In the genomic region with DNA sequence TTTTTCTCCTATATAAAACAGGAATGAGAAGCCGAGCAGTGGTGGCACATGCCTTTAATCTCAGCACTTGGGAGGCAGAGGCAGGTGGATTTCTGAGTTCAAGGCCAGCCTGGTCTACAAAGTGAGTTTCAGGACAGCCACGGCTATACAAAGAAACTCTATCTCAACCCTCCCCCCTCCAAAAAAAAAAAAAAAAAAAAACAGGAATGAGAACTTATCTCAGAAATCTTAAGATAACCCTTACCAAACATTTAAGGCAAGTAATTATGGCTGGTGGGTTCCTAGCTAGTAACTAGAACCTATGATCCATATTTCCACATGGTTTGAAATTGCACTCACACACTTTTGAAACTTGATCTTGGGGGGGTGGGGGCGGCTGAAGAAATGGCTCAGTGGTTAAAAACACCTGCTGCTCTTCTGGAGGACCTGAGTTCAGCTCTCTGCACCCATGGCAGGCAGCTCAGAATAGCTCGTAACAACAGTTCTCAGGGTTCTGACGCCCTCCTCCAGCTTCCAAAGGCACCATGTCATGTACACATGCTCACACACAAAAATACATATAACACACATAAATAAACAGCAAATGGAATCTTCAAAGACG, we compare ENCODE assay signal across 28 mouse cellular contexts. TPM values are rescaled to one million over a fixed set of nuclear protein-coding genes. Genes with fewer than 3 reads are reported as not detected.
DNase-seq lines count a peak whose midpoint lies in the region; ATAC-seq and TF ChIP-seq lines count a peak whose summit lies in the region.
"Had no signal": no experiment of that assay in that cellular context is flagged by ENCODE, and none has a peak within 500 bp of the region (broad histone marks: within the 10 kb centered on the region; RNA-seq: fewer than 3 reads in every experiment).

No protein-coding gene starts in this region.

- 63% methylated on average over 6 of the region's 6 CpGs for WGBS in liver, embryonic 13.5 days (ENCODE audit: insufficient replicate concordance)
- 66% methylated on average over 6 of the region's 6 CpGs for WGBS in liver, embryonic 11.5 days
- 66% methylated on average over 6 of the region's 6 CpGs for WGBS in liver, embryonic 14.5 days (ENCODE audit: insufficient replicate concordance)
- 69% methylated on average over 6 of the region's 6 CpGs for WGBS in stomach, embryonic 15.5 days
- 70% methylated on average over 6 of the region's 6 CpGs for WGBS in forebrain, embryonic 12.5 days
- 71% methylated on average over 6 of the region's 6 CpGs for WGBS in midbrain, embryonic 11.5 days

- no peak for TF ChIP-seq CTCF in liver, embryonic 14.5 days (IDR thresholded peaks at IDR 0.05; ENCODE audit: low read depth)

- ATAC-seq in liver, embryonic 13.5 days (ENCODE audit: low read depth) = no peak
- no peak for ATAC-seq in liver, embryonic 11.5 days (replicated peaks; ENCODE audit: low FRiP score)
- no peak for ATAC-seq in liver, embryonic 14.5 days (ENCODE audit: insufficient read depth)
- no peak for ATAC-seq in stomach, embryonic 15.5 days (ENCODE audit: insufficient read depth, low FRiP score, low read depth)
- no peak for ATAC-seq in forebrain, embryonic 12.5 days (ENCODE audit: low FRiP score)
- no peak for ATAC-seq in midbrain, embryonic 11.5 days (ENCODE audit: low FRiP score)
- ATAC-seq: forebrain, embryonic 16.5 days had no signal

- no peak for DNase-seq in liver, embryonic 13.5 days
- DNase-seq in liver, embryonic 11.5 days (ENCODE audit: low spot score) = no peak
- DNase-seq in ES-E14 (ENCODE audit: low read depth, low spot score) = no peak
- no peak for DNase-seq in liver, embryonic 14.5 days (ENCODE audit: low read depth in 3 of 3, low spot score in 3 of 3)
- no peak for DNase-seq in ovary, postnatal 14 days (ENCODE audit: low spot score)
- DNase-seq in midbrain, embryonic 11.5 days (ENCODE audit: low spot score, missing footprints) = no peak
- DNase-seq: cerebellum, adult 11-12 months; gastrocnemius, postnatal 36 days; layer of hippocampus, adult 9-11 months; right cerebral cortex, postnatal 14 days had no signal

- in situ Hi-C loops in ES-E14 (cut with MboI; ENCODE audit: low sequenced_read_pairs in 2 of 2, unreplicated experiment in 2 of 2) = no loop called here

- H3K4me3 ChIP-seq in liver, embryonic 13.5 days (replicated peaks) = no peak overlapping the region
- H3K4me3 ChIP-seq in liver, embryonic 11.5 days (ENCODE audit: low read depth, low read length) = no peak overlapping the region
- no peak overlapping the region for H3K4me3 ChIP-seq in ES-E14 (ENCODE audit: insufficient read depth in 1 of 2, low read depth in 1 of 2, low read length in 2 of 2, poor library complexity in 1 of 2, severe bottlenecking in 1 of 2)
- H3K4me3 ChIP-seq in liver, embryonic 14.5 days (ENCODE audit: insufficient read depth in 1 of 2, low read depth in 2 of 2, low read length in 2 of 2) = no peak overlapping the region
- no peak overlapping the region for H3K4me3 ChIP-seq in stomach, embryonic 15.5 days (replicated peaks)
- H3K4me3 ChIP-seq in forebrain, embryonic 12.5 days (replicated peaks) = no peak overlapping the region
- no peak overlapping the region for H3K4me3 ChIP-seq in midbrain, embryonic 11.5 days (ENCODE audit: low read depth, low read length)
- H3K4me3 ChIP-seq: embryonic facial prominence, embryonic 13.5 days; forebrain, embryonic 10.5 days; gastrocnemius, adult 2 months; midbrain, embryonic 12.5 days; neural tube, embryonic 13.5 days had no signal

- TF ChIP-seq EP300 in liver, embryonic 14.5 days (IDR thresholded peaks at IDR 0.05; ENCODE audit: low read depth) = no peak

- H3K9me3 ChIP-seq in liver, embryonic 13.5 days (replicated peaks) = no peaks in the 10 kb centered on the region
- no peaks in the 10 kb centered on the region for H3K9me3 ChIP-seq in liver, embryonic 11.5 days (ENCODE audit: control insufficient read depth, low read length)
- H3K9me3 ChIP-seq in ES-E14 (ENCODE audit: control insufficient read depth, insufficient read depth, low read depth, low read length) = no peaks in the 10 kb centered on the region
- H3K9me3 ChIP-seq in liver, embryonic 14.5 days (ENCODE audit: control insufficient read depth, low read length) = no peaks in the 10 kb centered on the region
- no peaks in the 10 kb centered on the region for H3K9me3 ChIP-seq in stomach, embryonic 15.5 days
- H3K9me3 ChIP-seq in forebrain, embryonic 12.5 days = no peaks in the 10 kb centered on the region
- no peaks in the 10 kb centered on the region for H3K9me3 ChIP-seq in midbrain, embryonic 11.5 days (ENCODE audit: control insufficient read depth, low read length)
- H3K9me3 ChIP-seq: embryonic facial prominence, embryonic 13.5 days; forebrain, embryonic 10.5 days; G1E; midbrain, embryonic 12.5 days; neural tube, embryonic 13.5 days had no signal

- peaks cover 17% of the 10 kb centered on the region for H3K27me3 ChIP-seq in liver, embryonic 13.5 days
- no peaks in the 10 kb centered on the region for H3K27me3 ChIP-seq in liver, embryonic 11.5 days (replicated peaks; ENCODE audit: control insufficient read depth, insufficient read depth, low read length)
- no peaks in the 10 kb centered on the region; the same call in 1 of the 2 replicates for H3K27me3 ChIP-seq in liver, embryonic 14.5 days (ENCODE audit: control insufficient read depth, insufficient read depth, low read length)
- H3K27me3 ChIP-seq in stomach, embryonic 15.5 days (replicated peaks) = no peaks in the 10 kb centered on the region
- no peaks in the 10 kb centered on the region for H3K27me3 ChIP-seq in forebrain, embryonic 12.5 days
- no peaks in the 10 kb centered on the region for H3K27me3 ChIP-seq in midbrain, embryonic 11.5 days (ENCODE audit: control insufficient read depth, insufficient read depth, low read length)
- H3K27me3 ChIP-seq: embryonic facial prominence, embryonic 13.5 days; neural tube, embryonic 13.5 days had no signal

- H3K4me1 ChIP-seq in liver, embryonic 13.5 days (replicated peaks) = peaks cover 66% of the 10 kb centered on the region
- peaks cover 28% of the 10 kb centered on the region for H3K4me1 ChIP-seq in liver, embryonic 11.5 days (replicated peaks; ENCODE audit: control insufficient read depth, insufficient read depth, low read length)
- peaks cover 2 to 23% of the 10 kb centered on the region in 2 experiments; a peak in 3 of 4 replicates for H3K4me1 ChIP-seq in ES-E14 (ENCODE audit: control insufficient read depth in 2 of 2, insufficient read depth in 2 of 2, low read length in 2 of 2, poor library complexity in 1 of 2)
- peaks cover 41 to 49% of the 10 kb centered on the region in 2 experiments for H3K4me1 ChIP-seq in liver, embryonic 14.5 days (replicated peaks; ENCODE audit: control insufficient read depth in 2 of 2, insufficient read depth in 2 of 2, low read length in 1 of 2)
- H3K4me1 ChIP-seq in stomach, embryonic 15.5 days = peaks cover 25% of the 10 kb centered on the region
- H3K4me1 ChIP-seq in forebrain, embryonic 12.5 days = peaks cover 22% of the 10 kb centered on the region
- H3K4me1 ChIP-seq in midbrain, embryonic 11.5 days (ENCODE audit: control insufficient read depth, insufficient read depth, low read length) = peaks cover 21% of the 10 kb centered on the region

- H3K4me2 ChIP-seq in liver, embryonic 13.5 days = peak overlapping the region; percentile 54; the same call in 1 of the 2 replicates
- no peak overlapping the region for H3K4me2 ChIP-seq in liver, embryonic 11.5 days
- no peak overlapping the region; the same call in 1 of the 2 replicates for H3K4me2 ChIP-seq in liver, embryonic 14.5 days (ENCODE audit: low read depth)
- no peak overlapping the region for H3K4me2 ChIP-seq in stomach, embryonic 15.5 days
- H3K4me2 ChIP-seq in forebrain, embryonic 12.5 days = no peak overlapping the region
- no peak overlapping the region for H3K4me2 ChIP-seq in midbrain, embryonic 11.5 days
- H3K4me2 ChIP-seq: embryonic facial prominence, embryonic 13.5 days; heart, embryonic 11.5 days; hindbrain, embryonic 14.5 days; midbrain, embryonic 12.5 days; neural tube, embryonic 13.5 days had no signal

- 0 out of 2 replicates have a peak overlapping the region, but pooled peaks have one; percentile 63 for H3K9ac ChIP-seq in liver, embryonic 13.5 days
- no peak overlapping the region for H3K9ac ChIP-seq in liver, embryonic 11.5 days (ENCODE audit: low read depth, low read length)
- H3K9ac ChIP-seq in ES-E14 (ENCODE audit: insufficient read depth, low read depth, low read length, poor library complexity, severe bottlenecking) = no peak overlapping the region
- no peak overlapping the region for H3K9ac ChIP-seq in liver, embryonic 14.5 days (replicated peaks)
- H3K9ac ChIP-seq in stomach, embryonic 15.5 days = no peak overlapping the region
- H3K9ac ChIP-seq in forebrain, embryonic 12.5 days = no peak overlapping the region
- no peak overlapping the region for H3K9ac ChIP-seq in midbrain, embryonic 11.5 days (ENCODE audit: low read length)
- H3K9ac ChIP-seq: embryonic facial prominence, embryonic 13.5 days; hindbrain, embryonic 14.5 days; midbrain, embryonic 12.5 days; neural tube, embryonic 13.5 days had no signal

- peak overlapping the region; percentile 99 for H3K27ac ChIP-seq in liver, embryonic 13.5 days
- H3K27ac ChIP-seq in liver, embryonic 11.5 days (ENCODE audit: low read depth, low read length) = no peak overlapping the region
- H3K27ac ChIP-seq in ES-E14 (ENCODE audit: insufficient read depth, low read depth, low read length, poor library complexity, severe bottlenecking) = no peak overlapping the region
- peak overlapping the region; percentile 99 for H3K27ac ChIP-seq in liver, embryonic 14.5 days
- peak overlapping the region; percentile 76; the same call in 1 of the 2 replicates for H3K27ac ChIP-seq in stomach, embryonic 15.5 days
- no peak overlapping the region for H3K27ac ChIP-seq in forebrain, embryonic 12.5 days
- no peak overlapping the region for H3K27ac ChIP-seq in midbrain, embryonic 11.5 days (ENCODE audit: low read depth, low read length)
- H3K27ac ChIP-seq: embryonic facial prominence, embryonic 13.5 days; forebrain, embryonic 10.5 days; gastrocnemius, adult 2 months; hindbrain, embryonic 14.5 days; midbrain, embryonic 12.5 days; neural tube, embryonic 13.5 days had no signal

- H3K36me3 ChIP-seq in liver, embryonic 13.5 days = no peaks in the 10 kb centered on the region
- H3K36me3 ChIP-seq in liver, embryonic 11.5 days (ENCODE audit: control insufficient read depth, insufficient read depth, low read length) = no peaks in the 10 kb centered on the region
- H3K36me3 ChIP-seq in ES-E14 (ENCODE audit: control insufficient read depth, insufficient read depth, low read length, poor library complexity, severe bottlenecking) = no peaks in the 10 kb centered on the region
- H3K36me3 ChIP-seq in liver, embryonic 14.5 days (replicated peaks; ENCODE audit: control insufficient read depth, insufficient read depth, low read depth) = no peaks in the 10 kb centered on the region
- no peaks in the 10 kb centered on the region for H3K36me3 ChIP-seq in stomach, embryonic 15.5 days
- H3K36me3 ChIP-seq in forebrain, embryonic 12.5 days (replicated peaks) = no peaks in the 10 kb centered on the region
- no peaks in the 10 kb centered on the region for H3K36me3 ChIP-seq in midbrain, embryonic 11.5 days (ENCODE audit: control insufficient read depth, insufficient read depth, low read length)
- H3K36me3 ChIP-seq: embryonic facial prominence, embryonic 13.5 days; forebrain, embryonic 10.5 days; G1E; midbrain, embryonic 12.5 days; neural tube, embryonic 13.5 days had no signal

RNA-seq across cellular contexts. Expression of a gene that starts 14.3 kb away (rescaled TPM):
- polyA plus RNA-seq in liver, embryonic 13.5 days (2015; fragmentation: Nextera tagmentation; extraction: Ambion mirVana) = 0.39 and 0.40 TPM in 2 replicates
- 0.53 and 0.78 TPM in 2 replicates for polyA plus RNA-seq in liver, embryonic 11.5 days (2014; fragmentation: Nextera tagmentation; extraction: Ambion mirVana)
- 5.3 and 8.0 TPM in 2 replicates for total RNA-seq in ES-E14 (2012; rRNA removed)
- polyA plus RNA-seq in liver, embryonic 14.5 days (2012; rRNA removed) = 0.11 and 0.12 TPM in 2 replicates
- 0.33 and 0.34 TPM in 2 replicates for polyA plus RNA-seq in liver, embryonic 14.5 days (2014; fragmentation: Nextera tagmentation; extraction: Ambion mirVana)
- polyA plus RNA-seq in stomach, embryonic 15.5 days (2015; fragmentation: Nextera tagmentation; extraction: Ambion mirVana) = 10.1 and 14.3 TPM in 2 replicates
- polyA plus RNA-seq in forebrain, embryonic 12.5 days (2016; fragmentation: Nextera tagmentation; extraction: Ambion mirVana) = 8.3 and 9.4 TPM in 2 replicates
- polyA plus RNA-seq in midbrain, embryonic 11.5 days (2014; fragmentation: Nextera tagmentation; extraction: Ambion mirVana) = 9.4 and 10.4 TPM in 2 replicates
- total RNA-seq: common myeloid progenitor, adult 5-6 weeks had no signal
- polyA plus RNA-seq: G1E had no signal

RNA-seq across cellular contexts. Expression of a gene that starts 24.2 kb away (rescaled TPM):
- 0.36 and 0.48 TPM in 2 replicates for polyA plus RNA-seq in liver, embryonic 13.5 days (2015; fragmentation: Nextera tagmentation; extraction: Ambion mirVana)
- 0.62 and 1.3 TPM in 2 replicates for polyA plus RNA-seq in liver, embryonic 11.5 days (2014; fragmentation: Nextera tagmentation; extraction: Ambion mirVana)
- 1.3 and 5.1 TPM in 2 replicates for total RNA-seq in ES-E14 (2012; rRNA removed)
- polyA plus RNA-seq in liver, embryonic 14.5 days (2012; rRNA removed) = 0.11 and 0.34 TPM in 2 replicates
- polyA plus RNA-seq in liver, embryonic 14.5 days (2014; fragmentation: Nextera tagmentation; extraction: Ambion mirVana) = not detected in 2 replicates
- polyA plus RNA-seq in stomach, embryonic 15.5 days (2015; fragmentation: Nextera tagmentation; extraction: Ambion mirVana) = 0.39 TPM in 1 of 2 replicates, not detected in the other
- polyA plus RNA-seq in forebrain, embryonic 12.5 days (2016; fragmentation: Nextera tagmentation; extraction: Ambion mirVana) = 0.56 TPM in 1 of 2 replicates, not detected in the other
- not detected in 2 replicates for polyA plus RNA-seq in midbrain, embryonic 11.5 days (2014; fragmentation: Nextera tagmentation; extraction: Ambion mirVana)
- total RNA-seq: G1E; gastrocnemius, adult 2 months; gastrocnemius, postnatal 36 days; heart, postnatal 36 days; liver, adult 2 months had no signal
- polyA plus RNA-seq: embryonic facial prominence, embryonic 13.5 days; forebrain, embryonic 10.5 days; G1E; limb, embryonic 11.5 days; midbrain, embryonic 12.5 days; neural tube, embryonic 13.5 days had no signal

RNA-seq across cellular contexts. Expression of a gene that starts 40.7 kb away (rescaled TPM):
- polyA plus RNA-seq in liver, embryonic 13.5 days (2015; fragmentation: Nextera tagmentation; extraction: Ambion mirVana) = 0.24 and 0.27 TPM in 2 replicates
- not detected in 2 replicates for polyA plus RNA-seq in liver, embryonic 11.5 days (2014; fragmentation: Nextera tagmentation; extraction: Ambion mirVana)
- 0.48 and 6.1 TPM in 2 replicates for total RNA-seq in ES-E14 (2012; rRNA removed)
- 0.17 and 0.19 TPM in 2 replicates for polyA plus RNA-seq in liver, embryonic 14.5 days (2012; rRNA removed)
- polyA plus RNA-seq in liver, embryonic 14.5 days (2014; fragmentation: Nextera tagmentation; extraction: Ambion mirVana) = 0.22 and 0.45 TPM in 2 replicates
- not detected in 2 replicates for polyA plus RNA-seq in stomach, embryonic 15.5 days (2015; fragmentation: Nextera tagmentation; extraction: Ambion mirVana)
- polyA plus RNA-seq in forebrain, embryonic 12.5 days (2016; fragmentation: Nextera tagmentation; extraction: Ambion mirVana) = not detected in 2 replicates
- not detected in 2 replicates for polyA plus RNA-seq in midbrain, embryonic 11.5 days (2014; fragmentation: Nextera tagmentation; extraction: Ambion mirVana)
- total RNA-seq: common myeloid progenitor, adult 5-6 weeks; gastrocnemius, adult 2 months; gastrocnemius, postnatal 36 days; heart, postnatal 36 days; megakaryocyte progenitor cell, adult 5-6 weeks; midbrain, postnatal 0 days had no signal
- polyA plus RNA-seq: embryonic facial prominence, embryonic 13.5 days; forebrain, embryonic 10.5 days; forebrain, embryonic 16.5 days; heart, embryonic 11.5 days; hindbrain, embryonic 14.5 days; kidney, postnatal 0 days; limb, embryonic 11.5 days; midbrain, embryonic 12.5 days; midbrain, postnatal 0 days; neural tube, embryonic 13.5 days had no signal

RNA-seq across cellular contexts. Expression of a gene that starts 52.0 kb away (rescaled TPM):
- polyA plus RNA-seq in liver, embryonic 13.5 days (2015; fragmentation: Nextera tagmentation; extraction: Ambion mirVana) = 51.4 and 51.5 TPM in 2 replicates
- 82.2 and 82.9 TPM in 2 replicates for polyA plus RNA-seq in liver, embryonic 11.5 days (2014; fragmentation: Nextera tagmentation; extraction: Ambion mirVana)
- 42.9 and 47.1 TPM in 2 replicates for total RNA-seq in ES-E14 (2012; rRNA removed)
- 38.5 and 39.8 TPM in 2 replicates for polyA plus RNA-seq in liver, embryonic 14.5 days (2012; rRNA removed)
- polyA plus RNA-seq in liver, embryonic 14.5 days (2014; fragmentation: Nextera tagmentation; extraction: Ambion mirVana) = 44.3 and 48.9 TPM in 2 replicates
- 75.8 and 84.2 TPM in 2 replicates for polyA plus RNA-seq in stomach, embryonic 15.5 days (2015; fragmentation: Nextera tagmentation; extraction: Ambion mirVana)
- 47.8 and 52.3 TPM in 2 replicates for polyA plus RNA-seq in forebrain, embryonic 12.5 days (2016; fragmentation: Nextera tagmentation; extraction: Ambion mirVana)
- polyA plus RNA-seq in midbrain, embryonic 11.5 days (2014; fragmentation: Nextera tagmentation; extraction: Ambion mirVana) = 49.4 and 51.5 TPM in 2 replicates

RNA-seq across cellular contexts. Expression of a gene that starts 52.1 kb away (rescaled TPM):
- 66.7 and 68.0 TPM in 2 replicates for polyA plus RNA-seq in liver, embryonic 13.5 days (2015; fragmentation: Nextera tagmentation; extraction: Ambion mirVana)
- polyA plus RNA-seq in liver, embryonic 11.5 days (2014; fragmentation: Nextera tagmentation; extraction: Ambion mirVana) = 94.8 and 99.5 TPM in 2 replicates
- total RNA-seq in ES-E14 (2012; rRNA removed) = 98.5 and 134 TPM in 2 replicates
- polyA plus RNA-seq in liver, embryonic 14.5 days (2012; rRNA removed) = 20.4 and 23.7 TPM in 2 replicates
- 38.4 and 46.3 TPM in 2 replicates for polyA plus RNA-seq in liver, embryonic 14.5 days (2014; fragmentation: Nextera tagmentation; extraction: Ambion mirVana)
- polyA plus RNA-seq in stomach, embryonic 15.5 days (2015; fragmentation: Nextera tagmentation; extraction: Ambion mirVana) = 89.4 and 91.5 TPM in 2 replicates
- 170 and 179 TPM in 2 replicates for polyA plus RNA-seq in forebrain, embryonic 12.5 days (2016; fragmentation: Nextera tagmentation; extraction: Ambion mirVana)
- 134 and 154 TPM in 2 replicates for polyA plus RNA-seq in midbrain, embryonic 11.5 days (2014; fragmentation: Nextera tagmentation; extraction: Ambion mirVana)

Comparison
In these comparisons a context has a peak if more than half of its experiments do, and no peak if none do; other contexts are left out.
1. H3K27ac ChIP-seq: peak in liver, embryonic 13.5 days (single experiment), liver, embryonic 14.5 days (single experiment) and stomach, embryonic 15.5 days (single experiment); none in liver, embryonic 11.5 days (single experiment), ES-E14 (single experiment), forebrain, embryonic 12.5 days (single experiment) and midbrain, embryonic 11.5 days (single experiment).